Mouse (Mus musculus): ENCODE measurements around the gene Gcdh.

Gene Gcdh

GRCm38 (mm10) chr8:84915269-84915668, 21.5 kb upstream of the Gcdh start:
- POLR2A ChIA-PET, result interaction anchor here (0.6 to 7.6 kb wide), 151 partner anchors 8 to 987 kb away, joined by 3 to 200 read pairs (median 5); partner anchors contain the start of genes Calr (in 3 of the 4), Dhps (in 3 of the 4), Junb (in 3 of the 4) and Nacc1 (in 3 of the 4)
- CTCF ChIA-PET, result interaction anchor here (0.6 to 3.1 kb wide), 32 partner anchors 9 to 187 kb away, joined by 3 to 45 read pairs (median 4); partner anchors contain the start of genes Dand5 (in 1 of the 4), Gcdh (in 1 of the 4) and Mast1 (in 1 of the 4)

GRCm38 (mm10) chr8:84913960-84914359, 20.2 kb upstream of the Gcdh start:
- ChIA-PET POLR2A (interaction anchor here (0.5 to 7.6 kb wide), 64 partner anchors 8 to 657 kb away, joined by 3 to 200 read pairs (median 6); partner anchors contain the start of genes Gcdh (in 4 of the 4), Calr (in 2 of the 4), Dhps (in 2 of the 4) and Farsa (in 2 of the 4)), CTCF (interaction anchor here in 2 of 4 experiments (0.7 to 3.1 kb wide), 8 partner anchors 10 to 47 kb away, joined by 4 to 45 read pairs (median 6); partner anchors contain the start of gene Gcdh (in 1 of the 2))

GRCm38 (mm10) chr8:84913502-84913900, 19.8 kb upstream of the Gcdh start:
- ChIA-PET POLR2A (interaction anchor here (0.5 to 7.6 kb wide), 97 partner anchors 8 to 657 kb away, joined by 3 to 200 read pairs (median 5); partner anchors contain the start of genes Gcdh (in 4 of the 4), Calr (in 3 of the 4), Rad23a (in 3 of the 4) and Syce2 (in 3 of the 4)), CTCF (interaction anchor here (0.6 to 2.9 kb wide), 14 partner anchors 10 to 176 kb away, joined by 3 to 25 read pairs (median 4); partner anchors contain the start of gene Gcdh (in 1 of the 4))

GRCm38 (mm10) chr8:84912895-84913501, 19.3 kb upstream of the Gcdh start:
- POLR2A ChIA-PET, result interaction anchor here (0.5 to 7.6 kb wide), 108 partner anchors 8 to 656 kb away, joined by 3 to 200 read pairs (median 4); partner anchors contain the start of genes Gcdh (in 4 of the 4), Calr (in 3 of the 4), Hook2 (in 3 of the 4) and Junb (in 3 of the 4)
- CTCF ChIA-PET, result interaction anchor here (0.6 to 2.9 kb wide), 17 partner anchors 9 to 176 kb away, joined by 3 to 25 read pairs (median 4); partner anchors contain the start of gene Gcdh (in 1 of the 4)

- POLR2A ChIA-PET, result interaction anchor here (0.5 to 7.6 kb wide), 79 partner anchors 7 to 656 kb away, joined by 3 to 200 read pairs (median 5); partner anchors contain the start of genes Gcdh (in 3 of the 4), Rad23a (in 3 of the 4), Tnpo2 (in 3 of the 4) and Calr (in 2 of the 4)
- CTCF ChIA-PET, result interaction anchor here (0.6 to 2.9 kb wide), 16 partner anchors 9 to 175 kb away, joined by 3 to 25 read pairs (median 4); partner anchors contain the start of gene Gcdh (in 1 of the 4)
These were observed 18.7 kb upstream of the Gcdh start for GRCm38 (mm10) chr8:84912391-84912790.

- ChIA-PET CTCF (interaction anchor here (0.6 to 2.9 kb wide), 7 partner anchors 8 to 98 kb away, joined by 3 to 25 read pairs (median 7); no protein-coding TSS in a partner anchor), POLR2A (interaction anchor here (0.5 to 7.6 kb wide), 33 partner anchors 7 to 248 kb away, joined by 3 to 200 read pairs (median 8); partner anchors contain the start of genes Gcdh (in 3 of the 4), Calr (in 2 of the 4), Klf1 (in 2 of the 4) and Tnpo2 (in 2 of the 4))
These were observed 18.1 kb upstream of the Gcdh start for GRCm38 (mm10) chr8:84911854-84912253.

GRCm38 (mm10) chr8:84910551-84910950, 16.8 kb upstream of the Gcdh start:
- CTCF ChIA-PET, result no interaction called here
- POLR2A ChIA-PET, result interaction anchor here in 3 of 4 experiments (0.7 to 4.0 kb wide), 9 partner anchors 18 to 208 kb away, joined by 3 to 33 read pairs (median 6); partner anchors contain the start of genes Calr (in 2 of the 3), Dhps (in 1 of the 3), Gcdh (in 1 of the 3) and Tnpo2 (in 1 of the 3)

GRCm38 (mm10) chr8:84909949-84910348, 16.2 kb upstream of the Gcdh start:
- ChIA-PET CTCF (interaction anchor here in 2 of 4 experiments (1.2 to 1.6 kb wide), 2 partner anchors 25 to 28 kb away, joined by 3 to 7 read pairs; partner anchors contain the start of gene Mast1 (in 1 of the 2)), POLR2A (interaction anchor here (0.5 to 4.0 kb wide), 16 partner anchors 10 to 207 kb away, joined by 3 to 33 read pairs (median 10); partner anchors contain the start of genes Calr (in 3 of the 4), Gcdh (in 2 of the 4), Dhps (in 1 of the 4) and Junb (in 1 of the 4))

- CTCF ChIA-PET, result interaction anchor here (0.5 to 2.3 kb wide), 16 partner anchors 16 to 252 kb away, joined by 3 to 10 read pairs (median 3); partner anchors contain the start of genes Farsa (in 1 of the 4), Gcdh (in 1 of the 4) and Mast1 (in 1 of the 4)
- POLR2A ChIA-PET, result interaction anchor here in 3 of 4 experiments (0.5 to 4.0 kb wide), 48 partner anchors 11 to 1191 kb away, joined by 3 to 33 read pairs (median 5); partner anchors contain the start of genes Calr (in 3 of the 3), Dhps (in 3 of the 3), Farsa (in 2 of the 3) and Gcdh (in 2 of the 3)
These were observed 15.5 kb upstream of the Gcdh start for GRCm38 (mm10) chr8:84909162-84909767.

- ChIA-PET CTCF (interaction anchor here (0.5 to 2.3 kb wide), 18 partner anchors 15 to 252 kb away, joined by 3 to 10 read pairs (median 3); partner anchors contain the start of genes Farsa (in 1 of the 4), Gcdh (in 1 of the 4) and Mast1 (in 1 of the 4)), POLR2A (interaction anchor here (0.5 to 6.7 kb wide), 64 partner anchors 6 to 1190 kb away, joined by 3 to 200 read pairs (median 4); partner anchors contain the start of genes Calr (in 3 of the 4), Dhps (in 3 of the 4), Gcdh (in 3 of the 4) and Farsa (in 2 of the 4))
These were observed 14.9 kb upstream of the Gcdh start, which contains the start of gene Dnase2a for GRCm38 (mm10) chr8:84908421-84909161. Gene Dnase2a (plus strand): TSS chr8:84908560.

GRCm38 (mm10) chr8:84907979-84908378, 14.3 kb upstream of the Gcdh start:
- ChIA-PET POLR2A (interaction anchor here (0.6 to 6.7 kb wide), 56 partner anchors 7 to 953 kb away, joined by 3 to 200 read pairs (median 4); partner anchors contain the start of genes Calr (in 3 of the 4), Gcdh (in 3 of the 4), Dhps (in 2 of the 4) and Syce2 (in 2 of the 4)), CTCF (interaction anchor here in 3 of 4 experiments (0.6 to 2.3 kb wide), 14 partner anchors 14 to 1005 kb away, joined by 3 to 10 read pairs (median 4); partner anchors contain the start of gene Gcdh (in 1 of the 3))

GRCm38 (mm10) chr8:84907493-84907892, 13.8 kb upstream of the Gcdh start:
- ChIA-PET POLR2A (interaction anchor here (0.8 to 6.7 kb wide), 31 partner anchors 7 to 255 kb away, joined by 3 to 200 read pairs (median 6); partner anchors contain the start of genes Calr (in 3 of the 4), Gcdh (in 3 of the 4), Farsa (in 1 of the 4) and Junb (in 1 of the 4)), CTCF (interaction anchor here in 3 of 4 experiments (0.6 to 2.3 kb wide), 9 partner anchors 14 to 1004 kb away, joined by 4 to 10 read pairs (median 5); partner anchors contain the start of gene Gcdh (in 1 of the 3))

GRCm38 (mm10) chr8:84907037-84907436, 13.3 kb upstream of the Gcdh start:
- POLR2A ChIA-PET, result interaction anchor here in 3 of 4 experiments (0.8 to 6.7 kb wide), 19 partner anchors 7 to 164 kb away, joined by 3 to 200 read pairs (median 6); partner anchors contain the start of genes Calr (in 2 of the 3), Gcdh (in 2 of the 3), Junb (in 1 of the 3) and Rad23a (in 1 of the 3)

GRCm38 (mm10) chr8:84904351-84904750, 10.6 kb upstream of the Gcdh start:
- POLR2A ChIA-PET, result interaction anchor here (0.5 to 6.7 kb wide), 81 partner anchors 8 to 1842 kb away, joined by 3 to 200 read pairs (median 6); partner anchors contain the start of genes Calr (in 4 of the 4), Dhps (in 3 of the 4), Gcdh (in 3 of the 4) and Syce2 (in 3 of the 4)

More at GRCm38 (mm10) chr8:84907037-84907436, 13.3 kb upstream of the Gcdh start:
- CTCF ChIA-PET, result interaction anchor here in 3 of 4 experiments (0.6 to 2.3 kb wide), 5 partner anchors 22 to 1004 kb away, joined by 4 to 10 read pairs (median 8); no protein-coding TSS in a partner anchor

More at GRCm38 (mm10) chr8:84904351-84904750, 10.6 kb upstream of the Gcdh start:
- CTCF ChIA-PET, result interaction anchor here (0.6 to 3.5 kb wide), 26 partner anchors 8 to 648 kb away, joined by 3 to 54 read pairs (median 7); partner anchors contain the start of genes Dand5 (in 1 of the 4), Gcdh (in 1 of the 4), Mast1 (in 1 of the 4) and Syce2 (in 1 of the 4)

All from embryonic stem cell, embryonic (primary cell).